20 mouse cellular contexts compared by ENCODE assay signal in genomic region chr6:35871388-35871787, GRCm38 (mm10).
"Had no signal": no experiment of that assay in that cellular context is flagged by ENCODE, and none has a peak within 500 bp of the region (broad histone marks: within the 10 kb centered on the region; RNA-seq: fewer than 3 reads in every experiment).

No protein-coding gene starts in this region.

- H3K4me2 ChIP-seq: limb, embryonic 13.5 days; liver, embryonic 12.5 days; liver, embryonic 15.5 days; lung, embryonic 15.5 days; neural tube, embryonic 12.5 days; neural tube, embryonic 15.5 days; stomach, embryonic 15.5 days had no signal

- H3K36me3 ChIP-seq: limb, embryonic 10.5 days; limb, embryonic 13.5 days; liver, embryonic 12.5 days; liver, embryonic 15.5 days; lung, embryonic 15.5 days; midbrain, embryonic 10.5 days; neural tube, embryonic 12.5 days; neural tube, embryonic 15.5 days; stomach, embryonic 15.5 days had no signal

- H3K4me1 ChIP-seq: limb, embryonic 10.5 days; limb, embryonic 13.5 days; liver, embryonic 12.5 days; liver, embryonic 15.5 days; lung, embryonic 15.5 days; megakaryocyte, embryonic 14.5 days; midbrain, embryonic 10.5 days; neural tube, embryonic 12.5 days; neural tube, embryonic 15.5 days; stomach, embryonic 15.5 days had no signal

- H3K4me3 ChIP-seq: layer of hippocampus, adult 2 months; limb, embryonic 10.5 days; limb, embryonic 13.5 days; liver, embryonic 12.5 days; liver, embryonic 15.5 days; lung, embryonic 15.5 days; megakaryocyte, embryonic 14.5 days; midbrain, embryonic 10.5 days; neural tube, embryonic 12.5 days; neural tube, embryonic 15.5 days; stomach, embryonic 15.5 days had no signal

- H3K27ac ChIP-seq: kidney, postnatal 0 days; layer of hippocampus, adult 2 months; limb, embryonic 10.5 days; limb, embryonic 13.5 days; liver, embryonic 12.5 days; liver, embryonic 15.5 days; lung, embryonic 15.5 days; midbrain, embryonic 10.5 days; neural tube, embryonic 12.5 days; neural tube, embryonic 15.5 days; stomach, embryonic 15.5 days had no signal

- DNase-seq: layer of hippocampus, adult 9-11 months; liver; lung, adult 18-20 months; lung, postnatal 10 days; lung, postnatal 36 days; midbrain, embryonic 14.5 days; right cerebral cortex, adult 18-20 months; thymus, postnatal 25 days had no signal

- H3K9ac ChIP-seq: limb, embryonic 13.5 days; liver, embryonic 12.5 days; liver, embryonic 15.5 days; lung, embryonic 15.5 days; neural tube, embryonic 12.5 days; neural tube, embryonic 15.5 days; stomach, embryonic 15.5 days had no signal

- ATAC-seq: liver, embryonic 12.5 days had no signal

- H3K9me3 ChIP-seq: limb, embryonic 10.5 days; limb, embryonic 13.5 days; liver, embryonic 12.5 days; liver, embryonic 15.5 days; lung, embryonic 15.5 days; midbrain, embryonic 10.5 days; neural tube, embryonic 12.5 days; neural tube, embryonic 15.5 days; stomach, embryonic 15.5 days had no signal

- H3K27me3 ChIP-seq: limb, embryonic 13.5 days; liver, embryonic 12.5 days; liver, embryonic 15.5 days; lung, embryonic 15.5 days; megakaryocyte, embryonic 14.5 days; neural tube, embryonic 12.5 days; neural tube, embryonic 15.5 days; stomach, embryonic 15.5 days had no signal
